Mouse (Mus musculus) cortical plate, adult 2 months (tissue): ENCODE measurements around the gene Prnp.

Experiments used
- CTCF ChIP-seq: fragments of 200-500 bp; IDR thresholded peaks from 2 replicates; pipeline ENCODE4 v1.5.1; 2011; ENCODE audit warnings: mild to moderate bottlenecking, control low read depth, low read length; ENCODE audit not compliant: insufficient read depth; ENCODE audit errors: extremely low read depth
- POLR2A ChIP-seq: fragments of 200-500 bp; IDR thresholded peaks from 2 replicates; pipeline ENCODE4 v1.6.1; 2011; ENCODE audit warnings: mild to moderate bottlenecking, low read length, control low read depth; ENCODE audit not compliant: insufficient read depth; ENCODE audit errors: extremely low read depth

GRCm38 (mm10) chr2:131980866-131981265 lies 71.1 kb downstream of the Prnp start:
- no peak for TF ChIP-seq CTCF
- TF ChIP-seq POLR2A, result no peak
